Mouse (Mus musculus) forelimb bud, embryonic 11.5 days (tissue): Measurements from ENCODE around the gene Tmem169.
"Not testable (repeated sequence)": the region's sequence is repeated elsewhere in the genome, so short reads cannot be mapped to it uniquely, and the experiment has no call there.

Source experiments
- DNase-seq: peaks from one replicate; pipeline ENCODE4 v3.0.0-alpha.2; 2012; ENCODE audit warnings: low read depth, low spot score

The Tmem169 gene

GRCm38 (mm10) chr1:72283992-72284485 is at the start of gene Tmem169, which contains the start of gene Pecr:
Tmem169 (plus strand) TSS chr1:72284369.
Pecr (minus strand) TSS chr1:72284314.
- DNase-seq, result peak; percentile 92

GRCm38 (mm10) chr1:72236363-72237006 is 47.7 kb upstream of the Tmem169 start:
- DNase-seq, result peak; percentile 70

GRCm38 (mm10) chr1:72237007-72237775 is 47.0 kb upstream of the Tmem169 start:
- DNase-seq, result peak; percentile 61

GRCm38 (mm10) chr1:72238016-72238580 is 46.1 kb upstream of the Tmem169 start:
- DNase-seq, result no peak

- DNase-seq, result not testable (repeated sequence)
Observed at GRCm38 (mm10) chr1:72239113-72239512, 45.1 kb upstream of the Tmem169 start.

- DNase-seq, result no peak
Observed at GRCm38 (mm10) chr1:72242581-72243143, 41.5 kb upstream of the Tmem169 start.

- DNase-seq, result peak; percentile 96
Observed at GRCm38 (mm10) chr1:72243656-72244316, 40.4 kb upstream of the Tmem169 start.

GRCm38 (mm10) chr1:72244317-72245036 is 39.7 kb upstream of the Tmem169 start:
- peak; percentile 90 for DNase-seq

GRCm38 (mm10) chr1:72248226-72248737 is 35.9 kb upstream of the Tmem169 start:
- DNase-seq, result not testable (repeated sequence)

GRCm38 (mm10) chr1:72251806-72252205 is 32.4 kb upstream of the Tmem169 start:
- no peak for DNase-seq

- no peak for DNase-seq
Observed at GRCm38 (mm10) chr1:72253881-72254491, 30.2 kb upstream of the Tmem169 start.

GRCm38 (mm10) chr1:72254545-72255061 is 29.6 kb upstream of the Tmem169 start:
- DNase-seq, result peak; percentile 80

- DNase-seq, result peak; percentile 92
Observed at GRCm38 (mm10) chr1:72255062-72255853, 28.9 kb upstream of the Tmem169 start.

GRCm38 (mm10) chr1:72255854-72256175 is 28.4 kb upstream of the Tmem169 start:
- DNase-seq, result no peak

GRCm38 (mm10) chr1:72256381-72257256 is 27.6 kb upstream of the Tmem169 start:
- DNase-seq, result no peak

GRCm38 (mm10) chr1:72263099-72263498 is 21.1 kb upstream of the Tmem169 start:
- no peak for DNase-seq

GRCm38 (mm10) chr1:72278085-72278484 is 6.1 kb upstream of the Tmem169 start:
- DNase-seq, result no peak

- no peak for DNase-seq
Observed at GRCm38 (mm10) chr1:72282604-72283003, 1.6 kb upstream of the Tmem169 start.
